Mouse (Mus musculus) layer of hippocampus, postnatal 25 days (tissue): ENCODE measurements around the gene Pdgfc. TPM values are rescaled to one million over a fixed set of nuclear protein-coding genes. Genes with fewer than 3 reads are reported as not detected.

Experiments used
- DNase-seq, 2 experiments: peaks; one replicate each; pipeline ENCODE4 v3.0.0; 2022; ENCODE audit warnings: mixed read lengths in 2 of 2, low spot score in 1 of 2; ENCODE audit errors: extremely low spot score in 1 of 2
- total RNA-seq, 2 experiments: library from RNA; stranded (reverse); gene quantifications; 2 replicates each; pipeline ENCODE4 v1.2.3; 2021

The Pdgfc gene
- 1 to 10 TPM; 5.4 to 5.6 TPM for total RNA-seq

- no peak for DNase-seq
Measured at GRCm38 (mm10) chr3:81036151-81036553, at the start of gene Pdgfc. Gene Pdgfc (plus strand): TSS chr3:81036416.

- no peak for DNase-seq
Measured at GRCm38 (mm10) chr3:81009245-81009644, 27.0 kb upstream of the Pdgfc start.

- DNase-seq, result no peak
Measured at GRCm38 (mm10) chr3:81009899-81010298, 26.3 kb upstream of the Pdgfc start.

GRCm38 (mm10) chr3:81017385-81018051, 18.7 kb upstream of the Pdgfc start:
- DNase-seq, result no peak

- no peak for DNase-seq
Measured at GRCm38 (mm10) chr3:81020064-81020463, 16.2 kb upstream of the Pdgfc start.

GRCm38 (mm10) chr3:81021783-81022182, 14.4 kb upstream of the Pdgfc start:
- DNase-seq, result no peak

- DNase-seq, result no peak
Measured at GRCm38 (mm10) chr3:81022266-81022665, 13.9 kb upstream of the Pdgfc start.

- no peak for DNase-seq
Measured at GRCm38 (mm10) chr3:81022845-81023244, 13.4 kb upstream of the Pdgfc start.

GRCm38 (mm10) chr3:81023568-81023967, 12.6 kb upstream of the Pdgfc start:
- no peak for DNase-seq

GRCm38 (mm10) chr3:81025568-81026213, 10.5 kb upstream of the Pdgfc start:
- DNase-seq, result no peak

- no peak for DNase-seq
Measured at GRCm38 (mm10) chr3:81028361-81028760, 7.9 kb upstream of the Pdgfc start.

GRCm38 (mm10) chr3:81029321-81029720, 6.9 kb upstream of the Pdgfc start:
- DNase-seq, result no peak

GRCm38 (mm10) chr3:81029909-81030308, 6.3 kb upstream of the Pdgfc start:
- DNase-seq, result no peak

- DNase-seq, result no peak
Measured at GRCm38 (mm10) chr3:81030311-81030710, 5.9 kb upstream of the Pdgfc start.

GRCm38 (mm10) chr3:81032014-81032413, 4.2 kb upstream of the Pdgfc start:
- DNase-seq, result no peak

GRCm38 (mm10) chr3:81034336-81035102, 1.7 kb upstream of the Pdgfc start:
- no peak for DNase-seq

- peak; percentile 33 to 60 for DNase-seq
Measured at GRCm38 (mm10) chr3:81036554-81037311, 517 bp downstream of the Pdgfc start.

GRCm38 (mm10) chr3:81037312-81037859, 1.2 kb downstream of the Pdgfc start:
- DNase-seq, result peak; percentile 34 to 39

- peak in 1 of 2 experiments; percentile 17 for DNase-seq
Measured at GRCm38 (mm10) chr3:81039131-81039653, 3.0 kb downstream of the Pdgfc start.
